Mouse (Mus musculus) brain, embryonic 14.5 days (tissue): ENCODE data around the gene Il18bp. TPM values are rescaled to one million over a fixed set of nuclear protein-coding genes. Genes with fewer than 3 reads are reported as not detected.
A peak's percentile ranks its signal among the peaks of the same experiment; 100 is the strongest.

Experiments
- DNase-seq: peaks from one replicate; pipeline ENCODE4 v3.0.0-alpha.2; 2011; ENCODE audit warnings: low read depth
- CTCF ChIP-seq: fragments of 200-500 bp; IDR thresholded peaks from 2 replicates; pipeline ENCODE4 v1.5.1; 2012; ENCODE audit warnings: inconsistent platforms, mild to moderate bottlenecking, moderate library complexity, borderline replicate concordance; ENCODE audit not compliant: insufficient read depth, insufficient read length; ENCODE audit errors: extremely low read depth
- POLR2A ChIP-seq: fragments of 200-500 bp; IDR thresholded peaks from 2 replicates; pipeline ENCODE4 v1.6.1; 2012; ENCODE audit warnings: mild to moderate bottlenecking, inconsistent platforms, borderline replicate concordance; ENCODE audit not compliant: poor library complexity, insufficient read depth, insufficient read length, severe bottlenecking; ENCODE audit errors: extremely low read depth
- polyA plus RNA-seq: library from polyadenylated mRNA; depleted of rRNA; stranded (reverse); fragments of >200 nt; gene quantifications from 2 replicates; pipeline ENCODE4 v1.2.3, GENCODE M21; 2012

Gene Il18bp
- polyA plus RNA-seq, 1 experiment: 18.4 TPM

- TF ChIP-seq CTCF (no peak), POLR2A (no peak)
- peak; percentile 41 for DNase-seq
Measured at GRCm38 (mm10) chr7:102000921-102001630, 17.4 kb downstream of the Il18bp start.

- TF ChIP-seq POLR2A (no peak), CTCF (no peak)
- no peak for DNase-seq
Measured at GRCm38 (mm10) chr7:102000296-102000695, 18.2 kb downstream of the Il18bp start.

DNA sequence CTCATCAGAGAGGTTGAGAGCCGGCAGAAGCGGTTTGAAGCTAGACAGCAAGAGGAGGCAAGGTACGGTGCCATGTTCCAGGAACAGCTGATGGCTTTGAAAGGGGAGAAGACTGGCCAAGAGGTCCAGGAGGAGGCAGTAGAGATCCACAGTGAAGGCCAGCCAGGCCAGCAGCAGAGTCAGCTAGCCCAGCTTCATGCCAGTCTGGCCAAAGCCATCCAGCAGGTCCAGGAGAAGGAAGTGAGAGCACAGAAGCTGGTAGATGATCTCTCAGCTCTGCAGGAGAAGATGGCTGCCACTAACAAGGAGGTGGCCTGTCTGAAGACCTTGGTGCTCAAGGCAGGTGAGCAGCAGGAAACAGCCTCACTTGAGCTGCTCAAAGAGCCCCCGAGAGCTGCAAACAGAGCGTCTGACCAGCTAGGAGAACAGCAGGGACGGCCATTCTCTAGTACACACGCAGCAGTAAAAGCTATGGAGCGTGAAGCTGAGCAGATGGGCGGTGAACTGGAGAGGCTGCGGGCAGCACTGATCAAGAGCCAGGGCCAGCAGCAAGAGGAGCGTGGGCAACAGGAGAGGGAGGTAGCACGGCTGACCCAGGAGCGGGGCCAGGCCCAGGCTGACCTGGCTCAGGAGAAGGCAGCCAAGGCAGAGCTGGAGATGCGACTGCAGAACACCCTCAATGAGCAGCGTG lies 18.9 kb downstream of the Il18bp start:
- no peak for DNase-seq
- TF ChIP-seq POLR2A: no peak
- no peak for TF ChIP-seq CTCF

DNA sequence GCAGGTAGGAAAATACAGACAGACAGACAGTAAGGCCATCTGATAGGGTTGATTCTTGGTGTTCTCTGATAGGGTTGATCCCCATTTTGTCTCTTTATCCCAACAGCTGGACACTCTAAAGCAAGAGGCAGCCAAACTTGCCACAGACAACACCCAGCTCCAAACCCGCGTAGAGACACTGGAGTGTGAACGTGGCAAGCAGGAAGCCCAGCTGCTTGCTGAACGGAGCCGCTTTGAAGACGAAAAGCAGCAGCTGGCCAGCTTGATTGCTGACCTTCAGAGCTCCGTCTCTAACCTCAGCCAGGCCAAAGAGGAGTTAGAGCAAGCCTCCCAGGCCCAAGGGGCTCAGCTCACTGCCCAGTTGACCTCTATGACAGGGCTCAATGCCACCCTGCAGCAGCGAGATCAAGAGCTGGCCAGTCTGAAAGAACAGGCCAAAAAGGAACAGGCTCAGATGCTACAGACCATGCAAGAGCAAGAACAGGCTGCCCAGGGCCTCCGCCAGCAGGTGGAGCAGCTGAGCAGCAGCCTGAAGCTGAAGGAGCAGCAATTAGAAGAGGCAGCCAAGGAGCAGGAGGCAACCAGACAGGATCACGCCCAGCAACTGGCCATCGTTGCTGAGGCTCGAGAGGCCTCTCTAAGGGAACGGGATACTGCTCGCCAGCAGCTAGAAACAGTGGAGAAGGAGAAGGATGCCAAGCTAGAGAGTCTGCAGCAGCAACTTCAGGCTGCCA lies 20.1 kb downstream of the Il18bp start:
- DNase-seq: peak; percentile 82
- TF ChIP-seq CTCF (peak; percentile 95), POLR2A (no peak)

DNA sequence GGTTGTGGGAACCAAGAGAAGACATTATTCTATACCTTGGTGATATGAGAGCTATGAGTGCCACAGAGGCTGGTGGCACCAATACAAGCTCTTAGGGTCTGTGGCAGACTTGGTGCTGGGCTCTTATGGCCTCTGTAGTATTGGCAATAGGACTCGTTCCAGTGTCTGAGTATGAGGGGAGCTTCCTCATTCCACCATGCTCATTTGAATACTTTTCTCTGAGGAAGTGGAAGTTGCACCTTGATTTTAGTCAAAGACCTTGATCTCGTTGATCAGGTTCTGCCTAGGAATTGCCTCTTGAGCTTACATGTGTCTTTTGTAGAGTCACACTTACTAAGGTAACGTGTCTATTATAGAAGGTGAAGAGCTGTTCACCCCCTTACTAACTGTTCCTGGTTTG lies 24.2 kb downstream of the Il18bp start:
- TF ChIP-seq POLR2A (no peak), CTCF (no peak)
- no peak for DNase-seq

- no peak for TF ChIP-seq POLR2A
- TF ChIP-seq CTCF: no peak
- DNase-seq: no peak
Measured at GRCm38 (mm10) chr7:101985081-101985480, 33.4 kb downstream of the Il18bp start.

GRCm38 (mm10) chr7:101982735-101983134 lies 35.8 kb downstream of the Il18bp start:
- no peak for DNase-seq
- TF ChIP-seq POLR2A (no peak), CTCF (no peak)

- DNase-seq: peak; percentile 20
- no peak for TF ChIP-seq CTCF
- TF ChIP-seq POLR2A: no peak
Measured at GRCm38 (mm10) chr7:101974505-101974904, 44.0 kb downstream of the Il18bp start.

DNA sequence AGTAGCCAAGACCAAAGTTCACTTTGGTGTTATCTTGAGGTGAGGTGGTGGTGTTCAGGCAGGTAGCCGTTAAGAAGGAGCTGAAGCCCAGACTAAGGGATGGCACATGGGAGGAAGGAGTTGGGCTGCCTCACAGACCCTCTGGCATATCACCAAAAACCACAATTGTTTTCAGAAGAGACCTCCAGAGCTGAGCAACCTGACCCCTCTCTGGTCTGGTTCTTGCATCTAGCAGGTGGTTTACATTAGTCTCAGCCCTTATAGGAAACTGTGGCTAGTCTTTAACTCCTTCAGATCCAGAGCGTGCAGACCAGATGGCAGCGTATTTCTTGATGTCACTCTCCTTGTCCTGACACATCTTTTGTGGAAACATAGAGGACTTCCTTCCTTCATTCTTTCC lies 44.8 kb downstream of the Il18bp start:
- TF ChIP-seq POLR2A (no peak), CTCF (no peak)
- DNase-seq: no peak

- TF ChIP-seq POLR2A (no peak), CTCF (no peak)
Measured at GRCm38 (mm10) chr7:101971721-101972120, 46.8 kb downstream of the Il18bp start.

GRCm38 (mm10) chr7:101970821-101971461 lies 47.5 kb downstream of the Il18bp start:
- TF ChIP-seq CTCF: 0 out of 2 replicates have a peak, but pooled peaks have one; percentile 0
- no peak for TF ChIP-seq POLR2A
- DNase-seq: peak; percentile 96

More at GRCm38 (mm10) chr7:101971721-101972120, 46.8 kb downstream of the Il18bp start:
- DNase-seq: peak; percentile 5
